Mouse (Mus musculus) Patski (cell line): ENCODE measurements around the gene Tob1. TPM values are rescaled to one million over a fixed set of nuclear protein-coding genes. Genes with fewer than 3 reads are reported as not detected.
A peak's percentile ranks its signal among the peaks of the same experiment; 100 is the strongest.

ENCODE experiments used
- ATAC-seq: fragments of 100-300 bp; one replicate; pipeline ENCODE4 v1.8.0; 2021
- CTCF ChIA-PET: fragments of 350-600 bp; sonication (Branson Sonifier 250); formaldehyde crosslinking; loops from one replicate; lab custom pipeline; 2022; ENCODE audit warnings: inconsistent platforms; lab: Charles Lee
- POLR2A ChIA-PET: fragments of 350-600 bp; sonication (Branson Sonifier 250); formaldehyde crosslinking; loops from one replicate; lab custom pipeline; 2022; ENCODE audit warnings: antibody characterized with exemption, inconsistent platforms; lab: Charles Lee
- DNase-seq: peaks from one replicate; pipeline ENCODE4 v3.0.0-alpha.2; 2011; ENCODE audit warnings: low read depth, low spot score
- H3K27me3 ChIP-seq: fragments of 371-371 bp; one replicate; pipeline ENCODE4 v1.5.1; 2021
- CTCF ChIP-seq: fragments of 100-300 bp; IDR thresholded peaks from one replicate; pipeline ENCODE4 v1.5.1; 2021
- in situ Hi-C: fragments of 300-500 bp; cut with MboI; formaldehyde crosslinking; loops from 3 replicates; pipeline ENCODE4 v1.11.1; 2018; ENCODE audit warnings: low pct_unique_long_range_greater_than_20kb, mixed read lengths
- polyA plus RNA-seq: library from polyadenylated mRNA; unstranded; gene quantifications from one replicate; pipeline ENCODE4 v1.2.3, GENCODE M21; 2021

Tob1 gene
- polyA plus RNA-seq = 24.9 TPM

DNA sequence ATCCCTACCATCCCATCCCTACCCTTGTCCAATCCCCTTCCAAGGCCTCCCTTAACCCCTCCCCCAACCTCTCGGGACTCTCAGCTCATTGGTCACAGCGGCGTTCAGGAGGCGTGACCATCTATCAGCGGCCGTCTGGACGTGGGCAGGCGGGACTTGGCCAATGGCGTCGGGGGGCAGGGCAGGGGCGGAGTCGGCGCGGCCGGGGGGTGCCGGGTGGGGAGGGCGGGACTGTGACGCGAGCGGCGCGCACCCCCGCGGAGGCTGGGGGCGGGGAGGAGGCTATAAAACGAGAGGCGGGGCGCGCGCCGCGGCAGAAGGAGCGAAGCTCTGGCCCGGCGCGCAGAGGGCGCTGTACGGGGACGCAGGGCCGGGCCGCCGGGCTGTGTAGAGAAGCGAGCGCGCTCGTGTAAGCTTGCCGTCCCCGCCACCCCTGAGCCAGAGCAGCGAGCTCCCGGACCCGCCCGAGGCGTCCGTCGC, at the start of gene Tob1:
TSS of gene Tob1 (plus strand) at position 331 of the 480 bp plus-strand sequence.
- ATAC-seq = peak; percentile 94
- POLR2A ChIA-PET = interaction anchor here (0.8 to 5.8 kb wide), 9 partner anchors 9 to 117 kb away, joined by 3 to 37 read pairs (median 5); partner anchors contain the start of gene Ankrd40
- TF ChIP-seq CTCF = peak; percentile 61

DNA sequence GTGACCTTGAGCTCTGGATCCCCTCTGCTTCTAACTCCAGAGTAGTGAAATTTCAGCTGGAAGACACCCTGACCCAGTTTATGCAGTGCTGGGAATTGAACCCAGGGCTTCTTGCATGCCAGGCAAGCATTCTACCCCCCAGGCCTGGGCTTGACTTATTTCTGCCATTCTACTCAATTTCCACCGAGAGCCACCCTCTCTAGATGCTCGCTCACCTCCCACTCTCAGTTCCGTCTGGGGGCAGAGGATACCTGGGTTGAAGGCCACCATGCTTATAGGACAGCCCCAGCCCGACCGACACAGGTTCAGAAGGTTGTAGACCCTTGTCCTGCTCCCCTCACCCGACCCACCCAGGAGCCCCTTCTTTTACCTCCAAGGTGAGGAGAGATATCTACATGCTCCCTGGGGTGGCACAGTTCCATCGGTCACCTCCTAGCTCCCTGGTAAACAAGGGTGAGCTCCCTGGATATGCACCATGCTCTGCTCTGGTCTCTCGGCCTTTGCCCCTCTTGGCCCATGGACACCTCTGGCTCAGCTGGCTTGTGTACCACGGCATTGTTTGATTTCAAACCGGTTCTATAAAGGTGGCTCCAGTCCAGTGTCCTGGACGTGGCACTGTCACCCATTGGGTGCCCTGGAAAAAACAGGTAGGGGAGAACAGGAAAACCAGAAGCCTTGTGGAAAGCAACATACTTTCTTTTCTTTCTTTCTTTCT, 49.2 kb upstream of the Tob1 start:
- in situ Hi-C loops = no loop called here
- DNase-seq = no peak
- no peak for TF ChIP-seq CTCF
- POLR2A ChIA-PET = interaction anchor here (0.9 to 1.5 kb wide), 2 partner anchors 8 to 49 kb away, joined by 3 to 4 read pairs; partner anchors contain the start of gene Tob1
- no peaks in the 10 kb centered on the region for H3K27me3 ChIP-seq
- ATAC-seq = no peak
- CTCF ChIA-PET = interaction anchor here (1.0 to 1.4 kb wide), 2 partner anchors 50 to 74 kb away, joined by 3 to 4 read pairs; no protein-coding TSS in a partner anchor

More for the DNA sequence above, at the start of gene Tob1:
- in situ Hi-C loops = no loop called here
- CTCF ChIA-PET = interaction anchor here (1.0 to 3.9 kb wide), 5 partner anchors 15 to 78 kb away, joined by 3 to 19 read pairs (median 6); no protein-coding TSS in a partner anchor
- H3K27me3 ChIP-seq = no peaks in the 10 kb centered on the region
- peak; percentile 94 for DNase-seq

DNA sequence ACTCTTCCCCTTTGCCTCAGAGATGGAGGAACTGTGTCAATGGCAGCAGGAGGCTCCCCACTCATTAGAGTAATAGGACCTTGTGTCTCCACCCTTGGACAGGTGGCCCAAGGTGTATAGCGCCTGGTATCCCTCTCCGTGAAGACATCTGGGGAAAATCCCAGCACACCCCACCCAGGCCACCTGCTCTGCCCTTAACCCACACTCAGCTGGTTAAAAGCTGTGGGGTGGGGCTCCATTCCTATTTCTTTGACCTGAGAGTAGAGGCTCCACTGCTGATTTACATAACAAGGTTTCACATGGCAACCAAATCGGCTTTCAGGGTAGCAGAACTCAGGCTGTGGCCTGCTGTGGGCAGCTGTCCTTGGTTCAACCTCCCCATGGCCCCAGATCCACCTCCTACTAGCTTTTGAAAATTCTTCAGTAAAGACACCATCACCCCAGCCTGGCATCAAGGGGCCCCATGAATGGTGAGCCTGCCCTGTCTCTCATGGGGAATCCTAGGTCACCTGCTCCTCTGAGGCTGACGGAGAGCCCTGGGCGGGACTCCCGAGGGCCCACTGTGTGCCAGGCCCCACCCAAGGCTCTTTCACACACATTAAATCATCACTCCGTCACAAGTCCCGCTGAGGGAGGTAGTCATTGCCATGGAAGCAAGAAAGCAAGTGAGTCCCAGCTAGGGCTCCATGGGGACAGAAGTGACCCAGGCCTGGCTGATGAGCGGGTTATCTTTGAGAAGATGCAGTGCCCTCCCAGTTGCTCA, 48.1 kb upstream of the Tob1 start:
- ChIA-PET POLR2A (no interaction called here), CTCF (interaction anchor here (1.2 to 2.1 kb wide), 2 partner anchors 11 to 15 kb away, joined by 4 read pairs; no protein-coding TSS in a partner anchor)
- ATAC-seq (no peak), DNase-seq (no peak)
- no peak for TF ChIP-seq CTCF
- in situ Hi-C loops = no loop called here
- H3K27me3 ChIP-seq = no peaks in the 10 kb centered on the region

DNA sequence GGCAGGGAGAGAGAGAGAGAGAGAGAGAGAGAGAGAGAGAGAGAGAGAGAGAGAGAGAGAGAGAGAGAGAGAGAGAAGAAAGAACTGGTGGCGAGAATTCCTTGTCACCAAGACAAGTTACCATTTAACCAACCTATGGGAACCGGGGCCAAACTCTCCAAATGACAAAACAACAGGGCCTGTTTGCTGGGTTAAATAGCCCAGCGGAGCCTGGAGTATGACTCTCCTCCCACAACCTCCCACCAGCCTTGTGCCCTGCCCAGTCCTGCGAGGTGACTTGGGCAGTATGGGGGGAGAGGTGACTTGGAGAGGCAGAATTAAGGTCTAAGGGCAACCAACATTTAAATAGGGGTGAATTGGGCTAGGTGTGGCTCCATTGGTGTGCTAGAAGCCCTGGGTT, 45.5 kb upstream of the Tob1 start:
- CTCF ChIA-PET = no interaction called here
- in situ Hi-C loops = no loop called here
- no peaks in the 10 kb centered on the region for H3K27me3 ChIP-seq
- ATAC-seq = no peak
- no peak for DNase-seq
- POLR2A ChIA-PET = no interaction called here
- no peak for TF ChIP-seq CTCF

DNA sequence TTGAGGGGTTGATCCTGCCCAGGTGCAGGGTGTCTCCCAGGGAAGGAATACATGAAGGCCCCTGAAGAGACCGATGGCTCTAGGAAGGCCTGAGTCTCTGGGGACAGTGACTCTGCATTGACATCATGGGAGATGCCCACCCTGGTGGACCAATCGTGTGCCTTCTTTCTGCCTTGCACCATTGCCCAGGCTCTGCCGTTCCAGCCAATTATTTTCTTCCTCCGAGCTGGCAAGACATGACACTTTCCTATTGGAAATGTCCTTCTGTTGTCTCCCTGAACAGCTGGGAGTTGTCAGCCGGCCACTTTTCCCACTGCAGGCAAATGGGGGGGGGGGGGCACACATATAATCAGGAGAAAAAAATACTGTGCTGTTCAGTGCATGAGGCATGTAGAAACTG, 43.0 kb upstream of the Tob1 start:
- no peaks in the 10 kb centered on the region for H3K27me3 ChIP-seq
- no peak for TF ChIP-seq CTCF
- in situ Hi-C loops = no loop called here
- ChIA-PET CTCF (no interaction called here), POLR2A (no interaction called here)
- ATAC-seq (no peak), DNase-seq (no peak)

DNA sequence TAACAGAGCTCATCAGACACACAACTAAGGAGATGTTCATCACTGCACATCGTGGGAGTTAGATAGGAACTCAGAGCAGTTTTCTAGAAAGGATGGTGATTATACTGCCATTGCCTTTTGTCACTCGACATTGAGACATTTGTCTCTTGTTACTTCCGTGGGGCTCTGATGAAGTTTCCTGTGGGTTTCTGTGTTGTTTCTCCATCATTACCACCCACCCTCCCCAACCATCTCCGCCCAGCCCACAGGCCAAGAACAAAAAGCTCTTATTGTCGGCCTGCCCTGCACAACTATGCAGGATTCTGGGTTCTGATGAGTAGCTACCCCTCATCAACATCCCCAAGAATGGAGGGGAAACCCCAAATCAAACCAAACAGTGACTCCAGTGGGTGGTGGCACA, 41.7 kb upstream of the Tob1 start:
- ATAC-seq (no peak), DNase-seq (no peak)
- no peak for TF ChIP-seq CTCF
- in situ Hi-C loops = no loop called here
- ChIA-PET CTCF (no interaction called here), POLR2A (interaction anchor here (1.1 to 1.6 kb wide), 2 partner anchors 8 to 41 kb away, joined by 3 to 5 read pairs; partner anchors contain the start of gene Tob1)
- no peaks in the 10 kb centered on the region for H3K27me3 ChIP-seq

DNA sequence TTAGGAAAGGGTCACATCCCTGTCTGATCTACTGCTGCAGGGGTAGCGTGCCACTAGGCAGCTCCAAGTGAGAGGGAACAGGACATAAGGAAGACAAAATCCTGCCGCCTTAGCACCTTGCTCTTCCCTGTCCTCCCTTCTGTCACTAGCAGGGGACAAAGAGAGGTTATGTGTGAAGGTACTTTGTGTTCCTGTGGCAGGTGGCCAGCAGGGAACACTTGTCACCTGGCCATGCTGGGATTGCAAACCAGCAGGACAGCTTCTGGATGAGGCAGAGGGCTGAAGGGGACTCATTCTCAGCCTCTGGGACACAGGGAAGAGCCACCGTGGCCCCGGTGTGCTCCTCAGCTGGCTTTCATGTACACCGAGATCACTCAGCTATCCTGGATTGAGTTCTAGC, 39.6 kb upstream of the Tob1 start:
- POLR2A ChIA-PET = interaction anchor here (0.6 kb wide), 1 partner anchor 620 kb away, joined by 5 read pairs; no protein-coding TSS in a partner anchor
- H3K27me3 ChIP-seq = no peaks in the 10 kb centered on the region
- ATAC-seq = no peak
- in situ Hi-C loops = no loop called here
- no peak for TF ChIP-seq CTCF
- no peak for DNase-seq
- CTCF ChIA-PET = no interaction called here

DNA sequence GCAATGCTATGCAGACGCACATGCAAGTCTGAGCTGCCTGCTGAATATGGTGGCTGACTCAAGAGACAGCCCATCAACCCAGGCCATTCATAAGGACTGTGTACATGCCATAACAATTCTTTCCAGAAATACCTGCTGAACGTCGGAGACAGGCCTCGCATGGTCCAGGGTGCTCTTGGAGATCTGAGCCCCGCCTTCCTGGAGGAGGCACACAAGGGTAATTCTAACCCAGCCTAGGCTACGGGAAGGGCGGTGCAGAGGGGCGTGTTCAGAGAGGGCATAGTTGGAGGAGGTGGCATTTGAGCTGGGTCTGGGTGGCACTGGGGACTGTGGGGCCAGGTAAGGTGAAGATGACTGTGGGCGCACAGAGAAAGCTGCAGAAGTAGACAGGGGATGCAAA, 39.1 kb upstream of the Tob1 start:
- DNase-seq (no peak), ATAC-seq (no peak)
- ChIA-PET POLR2A (no interaction called here), CTCF (no interaction called here)
- H3K27me3 ChIP-seq = no peaks in the 10 kb centered on the region
- in situ Hi-C loops = no loop called here
- no peak for TF ChIP-seq CTCF

DNA sequence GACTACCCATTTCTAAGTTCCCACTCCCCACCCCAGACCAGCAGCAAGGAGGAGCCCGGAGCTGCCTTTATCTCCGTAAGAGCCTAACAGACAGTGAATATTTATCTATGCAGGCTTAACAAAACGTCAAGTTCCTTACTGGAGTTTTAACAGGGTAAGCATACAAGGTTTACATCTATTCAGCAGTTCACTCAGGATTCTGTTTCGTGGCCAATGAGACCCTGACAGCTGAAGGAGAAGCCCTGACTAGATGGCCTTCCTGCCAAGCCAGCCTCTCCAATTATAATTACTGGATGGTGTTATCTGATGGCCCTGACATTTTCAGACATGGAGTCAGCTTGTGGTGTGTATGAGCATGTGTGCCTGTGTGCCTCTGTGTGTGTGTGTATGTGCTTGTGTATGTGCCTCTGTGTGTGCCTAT, 37.5 kb upstream of the Tob1 start:
- ChIA-PET CTCF (no interaction called here), POLR2A (no interaction called here)
- no peak for ATAC-seq
- DNase-seq = no peak
- TF ChIP-seq CTCF = no peak
- H3K27me3 ChIP-seq = no peaks in the 10 kb centered on the region
- in situ Hi-C loops = no loop called here

DNA sequence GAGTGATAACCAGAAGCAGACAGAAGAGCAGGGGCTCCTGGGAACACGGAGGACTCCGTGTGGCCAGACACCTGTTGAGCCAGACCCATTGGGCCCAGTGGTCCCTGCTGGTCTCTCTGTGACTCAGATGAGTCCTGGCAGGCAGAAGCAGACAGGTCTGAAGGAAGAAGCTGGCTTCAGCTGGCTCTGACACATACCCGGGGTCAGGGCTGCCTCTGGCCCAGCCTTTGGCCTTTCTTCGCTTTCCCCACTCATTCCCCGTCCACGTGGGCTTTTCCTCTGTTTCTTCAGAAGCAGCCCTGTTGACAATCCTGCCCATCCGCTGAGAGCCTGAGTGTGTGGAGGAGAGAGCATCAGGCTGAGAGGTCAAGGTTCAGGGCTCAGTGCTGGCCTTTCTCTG, 36.0 kb upstream of the Tob1 start:
- in situ Hi-C loops = no loop called here
- no peak for TF ChIP-seq CTCF
- DNase-seq = no peak
- ATAC-seq = no peak
- POLR2A ChIA-PET = no interaction called here
- H3K27me3 ChIP-seq = no peaks in the 10 kb centered on the region
- CTCF ChIA-PET = interaction anchor here (1.0 to 1.2 kb wide), 2 partner anchors 15 to 25 kb away, joined by 3 read pairs; no protein-coding TSS in a partner anchor
